Mouse (Mus musculus): ENCODE data around the gene Slc43a1.

- TF ChIP-seq HCFC1 (IDR thresholded peaks at IDR 0.05; ENCODE audit: borderline replicate concordance, insufficient read depth, low read length) (no peak), CHD2 (IDR thresholded peaks at IDR 0.05; ENCODE audit: low read depth, low read length) (no peak), ZNF384 (IDR thresholded peaks at IDR 0.05; ENCODE audit: low read depth, low read length) (no peak), ZC3H11A (IDR thresholded peaks at IDR 0.05; ENCODE audit: borderline replicate concordance, low read depth, low read length) (peak; percentile 10; the same call in 1 of the 2 replicates)
Observed at GRCm38 (mm10) chr2:84868521-84868943, 29.9 kb downstream of the Slc43a1 start.

Measured in ES-E14 (cell line).